Mouse (Mus musculus) liver, embryonic 16.5 days (tissue): ENCODE results near the gene Taf1b. TPM values are rescaled to one million over a fixed set of nuclear protein-coding genes. Genes with fewer than 3 reads are reported as not detected.
A peak's percentile ranks its signal among the peaks of the same experiment; 100 is the strongest.
"Not testable (repeated sequence)": the region's sequence is repeated elsewhere in the genome, so short reads cannot be mapped to it uniquely, and the experiment has no call there.

Experiments
- ATAC-seq: fragments of 200-750 bp; cut with Nextera tagmentation; 2 replicates; pipeline ENCODE4 v1.8.0; 2017; ENCODE audit warnings: low read depth, mild to moderate bottlenecking, moderate number of reproducible peaks, moderate library complexity
- H3K27ac ChIP-seq: fragments of 300-500 bp; sonication (generic); 2 replicates; pipeline ENCODE4 v1.5.1; 2014; ENCODE audit warnings: mild to moderate bottlenecking, low read length
- H3K27me3 ChIP-seq: fragments of 300-500 bp; sonication (generic); 2 replicates; pipeline ENCODE4 v1.6.1; 2014; ENCODE audit warnings: low read depth, low read length, mixed read lengths; ENCODE audit not compliant: control insufficient read depth, insufficient read depth
- H3K36me3 ChIP-seq: fragments of 300-500 bp; sonication (generic); 2 replicates; pipeline ENCODE4 v1.6.1; 2014; ENCODE audit warnings: mild to moderate bottlenecking; ENCODE audit not compliant: control insufficient read depth, insufficient read depth
- H3K4me1 ChIP-seq: fragments of 300-500 bp; sonication (generic); 2 replicates; pipeline ENCODE4 v1.6.1; 2014; ENCODE audit warnings: low read depth, low read length, mixed read lengths; ENCODE audit not compliant: control insufficient read depth
- H3K4me2 ChIP-seq: fragments of 300-500 bp; sonication (generic); 2 replicates; pipeline ENCODE4 v1.6.1; 2014; ENCODE audit warnings: low read depth, low read length, mixed read lengths
- H3K4me3 ChIP-seq: fragments of 300-500 bp; sonication (generic); 2 replicates; pipeline ENCODE4 v1.5.1; 2014; ENCODE audit warnings: low read depth, mild to moderate bottlenecking, low read length
- H3K9ac ChIP-seq: fragments of 300-500 bp; sonication (generic); 2 replicates; pipeline ENCODE4 v1.6.1; 2014; ENCODE audit warnings: low read depth, low read length
- H3K9me3 ChIP-seq: fragments of 300-500 bp; sonication (generic); replicated peaks from 2 replicates; pipeline ENCODE4 v1.6.1; 2016; ENCODE audit warnings: low read length; ENCODE audit not compliant: control insufficient read depth
- WGBS: fragments of 180-500 bp; shearing (Covaris S2); extraction: QIAGEN DNeasy Blood & Tissue Kit; methylation state at CpG from one replicate; pipeline ENCODE4 v1.1.7; 2014; ENCODE audit not compliant: insufficient replicate concordance; 5-methylcytosine and 5-hydroxymethylcytosine counted together
- polyA plus RNA-seq: library from polyadenylated mRNA; unstranded; fragments of >200 nt; fragmentation: Nextera tagmentation; extraction: Ambion mirVana; gene quantifications from 2 replicates; pipeline ENCODE4 v1.2.1, GENCODE M21; 2015

The Taf1b gene
- polyA plus RNA-seq = 7.1 and 7.4 TPM in 2 replicates

GRCm38 (mm10) chr12:24498150-24498840 is at the start of gene Taf1b:
Gene Taf1b, plus strand, starts transcription at chr12:24498359.
- Histone ChIP-seq H3K9me3 (no peaks in the 10 kb centered on the region), H3K9ac (peak within 1 kb of the TSS; percentile 73), H3K4me1 (peaks cover 2% of the 10 kb centered on the region; the same call in 1 of the 2 replicates), H3K36me3 (no peaks in the 10 kb centered on the region), H3K27ac (peak within 1 kb of the TSS; percentile 53; the same call in 1 of the 2 replicates), H3K4me3 (peak within 1 kb of the TSS; percentile 77), H3K27me3 (no peaks in the 10 kb centered on the region), H3K4me2 (peak within 1 kb of the TSS; percentile 59)
- peak; percentile 92 for ATAC-seq
- 6% methylated on average over 31 of the region's 31 CpGs for WGBS

- no peaks in the 10 kb centered on the region for H3K27me3 ChIP-seq
- 64% methylated on average over 10 of the region's 10 CpGs for WGBS
- no peaks in the 10 kb centered on the region for H3K9me3 ChIP-seq
- H3K36me3 ChIP-seq = no peaks in the 10 kb centered on the region
- H3K4me2 ChIP-seq = no peak overlapping the region
- no peaks in the 10 kb centered on the region for H3K4me1 ChIP-seq
- H3K4me3 ChIP-seq = no peak overlapping the region
- H3K9ac ChIP-seq = no peak overlapping the region
- no peak overlapping the region for H3K27ac ChIP-seq
- ATAC-seq = no peak
Observed at GRCm38 (mm10) chr12:24460406-24460805, 37.8 kb upstream of the Taf1b start.

- not testable (repeated sequence) for ATAC-seq, H3K4me1 ChIP-seq
- 21% methylated on average over 4 of the region's 4 CpGs for WGBS
Observed at GRCm38 (mm10) chr12:24462121-24462520, 36.0 kb upstream of the Taf1b start.

GRCm38 (mm10) chr12:24463490-24463889 is 34.7 kb upstream of the Taf1b start:
- not testable (repeated sequence) for ATAC-seq, H3K27me3 ChIP-seq, H3K4me1 ChIP-seq, H3K4me2 ChIP-seq, H3K36me3 ChIP-seq, H3K9ac ChIP-seq, H3K27ac ChIP-seq, H3K9me3 ChIP-seq, H3K4me3 ChIP-seq
- WGBS = 74% methylated on average over 6 of the region's 6 CpGs

More at GRCm38 (mm10) chr12:24462121-24462520, 36.0 kb upstream of the Taf1b start:
- H3K4me3 ChIP-seq, H3K27ac ChIP-seq, H3K9ac ChIP-seq, H3K36me3 ChIP-seq, H3K9me3 ChIP-seq, H3K27me3 ChIP-seq, H3K4me2 ChIP-seq: not testable (repeated sequence)

- ATAC-seq = no peak
- 57% methylated on average over 2 of the region's 2 CpGs for WGBS
- H3K9ac ChIP-seq = no peak overlapping the region
Observed at GRCm38 (mm10) chr12:24468966-24469365, 29.2 kb upstream of the Taf1b start.

GRCm38 (mm10) chr12:24470943-24471342 is 27.2 kb upstream of the Taf1b start:
- WGBS = 11% methylated on average over 4 of the region's 4 CpGs

More at GRCm38 (mm10) chr12:24468966-24469365, 29.2 kb upstream of the Taf1b start:
- Histone ChIP-seq H3K27ac (no peak overlapping the region), H3K4me3 (no peak overlapping the region), H3K4me2 (no peak overlapping the region), H3K4me1 (no peaks in the 10 kb centered on the region), H3K9me3 (no peaks in the 10 kb centered on the region), H3K36me3 (no peaks in the 10 kb centered on the region), H3K27me3 (no peaks in the 10 kb centered on the region)

GRCm38 (mm10) chr12:24473221-24473620 is 24.9 kb upstream of the Taf1b start:
- H3K27ac ChIP-seq = no peak overlapping the region
- no peaks in the 10 kb centered on the region for H3K9me3 ChIP-seq
- no peaks in the 10 kb centered on the region for H3K36me3 ChIP-seq
- H3K4me1 ChIP-seq = no peaks in the 10 kb centered on the region
- no peak for ATAC-seq
- no peak overlapping the region for H3K9ac ChIP-seq
- 47% methylated on average over 3 of the region's 3 CpGs for WGBS
- H3K4me2 ChIP-seq = no peak overlapping the region
- H3K27me3 ChIP-seq = no peaks in the 10 kb centered on the region
- H3K4me3 ChIP-seq = no peak overlapping the region

More at GRCm38 (mm10) chr12:24470943-24471342, 27.2 kb upstream of the Taf1b start:
- no peak for ATAC-seq
- H3K27me3 ChIP-seq = no peaks in the 10 kb centered on the region
- no peak overlapping the region for H3K9ac ChIP-seq
- no peaks in the 10 kb centered on the region for H3K4me1 ChIP-seq
- no peaks in the 10 kb centered on the region for H3K36me3 ChIP-seq
- H3K4me3 ChIP-seq = no peak overlapping the region
- H3K4me2 ChIP-seq = no peak overlapping the region
- no peaks in the 10 kb centered on the region for H3K9me3 ChIP-seq
- H3K27ac ChIP-seq = no peak overlapping the region

GRCm38 (mm10) chr12:24484930-24485329 is 13.2 kb upstream of the Taf1b start:
- no peak for ATAC-seq
- Histone ChIP-seq H3K36me3 (no peaks in the 10 kb centered on the region), H3K27ac (no peak overlapping the region)

GRCm38 (mm10) chr12:24486882-24487281 is 11.3 kb upstream of the Taf1b start:
- Histone ChIP-seq H3K4me3 (no peak overlapping the region), H3K9me3 (0 out of 2 replicates have a peak, but pooled peaks cover 3% of the 10 kb centered on the region), H3K36me3 (no peaks in the 10 kb centered on the region), H3K27me3 (no peaks in the 10 kb centered on the region), H3K4me1 (no peaks in the 10 kb centered on the region), H3K9ac (no peak overlapping the region), H3K4me2 (no peak overlapping the region), H3K27ac (no peak overlapping the region)
- WGBS = 46% methylated on average over 1 of the region's 1 CpGs
- ATAC-seq = no peak

More at GRCm38 (mm10) chr12:24484930-24485329, 13.2 kb upstream of the Taf1b start:
- Histone ChIP-seq H3K4me2 (no peak overlapping the region), H3K4me1 (no peaks in the 10 kb centered on the region), H3K9ac (no peak overlapping the region), H3K4me3 (no peak overlapping the region), H3K9me3 (0 out of 2 replicates have a peak, but pooled peaks cover 3% of the 10 kb centered on the region), H3K27me3 (no peaks in the 10 kb centered on the region)
- 75% methylated on average over 4 of the region's 4 CpGs for WGBS
